Mouse (Mus musculus): Measurements from ENCODE around the gene Tmeff2. TPM values are rescaled to one million over a fixed set of nuclear protein-coding genes. Genes with fewer than 3 reads are reported as not detected.

Gene Tmeff2
- polyA plus RNA-seq, 1 experiment from 2014 or later = 1.7 TPM

GRCm38 (mm10) chr1:51189008-51189407, 288.6 kb downstream of the Tmeff2 start:
- Histone ChIP-seq H3K9me3 (replicated peaks; ENCODE audit: control insufficient read depth, low read length) (no peaks in the 10 kb centered on the region), H3K36me3 (ENCODE audit: control insufficient read depth, insufficient read depth, low read length) (no peaks in the 10 kb centered on the region), H3K4me3 (ENCODE audit: low read depth, low read length) (no peak overlapping the region), H3K4me1 (ENCODE audit: control insufficient read depth, insufficient read depth, low read length) (peaks cover 9% of the 10 kb centered on the region), H3K27ac (ENCODE audit: low read depth, low read length) (no peak overlapping the region), H3K27me3 (ENCODE audit: control insufficient read depth, insufficient read depth, low read length) (no peaks in the 10 kb centered on the region), H3K4me2 (no peak overlapping the region), H3K9ac (ENCODE audit: low read depth, low read length) (no peak overlapping the region)
- ATAC-seq (replicated peaks; ENCODE audit: insufficient number of reproducible peaks, low FRiP score, low TSS enrichment) = no peak
- 83% methylated on average over 5 of the region's 5 CpGs for WGBS (ENCODE audit: insufficient replicate concordance)

GRCm38 (mm10) chr1:51191253-51191652, 290.8 kb downstream of the Tmeff2 start:
- no peak overlapping the region for H3K27ac ChIP-seq (ENCODE audit: low read depth, low read length)
- no peaks in the 10 kb centered on the region for H3K36me3 ChIP-seq (ENCODE audit: control insufficient read depth, insufficient read depth, low read length)
- no peak overlapping the region for H3K9ac ChIP-seq (ENCODE audit: low read depth, low read length)
- ATAC-seq (replicated peaks; ENCODE audit: insufficient number of reproducible peaks, low FRiP score, low TSS enrichment) = no peak
- H3K4me1 ChIP-seq (ENCODE audit: control insufficient read depth, insufficient read depth, low read length) = peaks cover 9% of the 10 kb centered on the region
- H3K4me2 ChIP-seq = no peak overlapping the region
- no peak overlapping the region for H3K4me3 ChIP-seq (ENCODE audit: low read depth, low read length)
- no peaks in the 10 kb centered on the region for H3K9me3 ChIP-seq (replicated peaks; ENCODE audit: control insufficient read depth, low read length)
- no peaks in the 10 kb centered on the region for H3K27me3 ChIP-seq (ENCODE audit: control insufficient read depth, insufficient read depth, low read length)

GRCm38 (mm10) chr1:51191872-51192613, 291.6 kb downstream of the Tmeff2 start:
- 35% methylated on average over 6 of the region's 6 CpGs for WGBS (ENCODE audit: insufficient replicate concordance)
- Histone ChIP-seq H3K9ac (ENCODE audit: low read depth, low read length) (no peak overlapping the region), H3K4me1 (ENCODE audit: control insufficient read depth, insufficient read depth, low read length) (peaks cover 9% of the 10 kb centered on the region), H3K9me3 (replicated peaks; ENCODE audit: control insufficient read depth, low read length) (no peaks in the 10 kb centered on the region), H3K27ac (ENCODE audit: low read depth, low read length) (no peak overlapping the region), H3K4me2 (no peak overlapping the region), H3K27me3 (ENCODE audit: control insufficient read depth, insufficient read depth, low read length) (no peaks in the 10 kb centered on the region), H3K4me3 (ENCODE audit: low read depth, low read length) (no peak overlapping the region), H3K36me3 (ENCODE audit: control insufficient read depth, insufficient read depth, low read length) (no peaks in the 10 kb centered on the region)
- no peak for ATAC-seq (replicated peaks; ENCODE audit: insufficient number of reproducible peaks, low FRiP score, low TSS enrichment)

GRCm38 (mm10) chr1:51199088-51199830, 298.8 kb downstream of the Tmeff2 start:
- H3K9me3 ChIP-seq (replicated peaks; ENCODE audit: control insufficient read depth, low read length) = no peaks in the 10 kb centered on the region
- H3K36me3 ChIP-seq (ENCODE audit: control insufficient read depth, insufficient read depth, low read length) = no peaks in the 10 kb centered on the region
- no peak overlapping the region for H3K9ac ChIP-seq (ENCODE audit: low read depth, low read length)
- no peaks in the 10 kb centered on the region for H3K4me1 ChIP-seq (ENCODE audit: control insufficient read depth, insufficient read depth, low read length)
- 79% methylated on average over 11 of the region's 11 CpGs for WGBS (ENCODE audit: insufficient replicate concordance)
- H3K4me2 ChIP-seq = no peak overlapping the region
- H3K27me3 ChIP-seq (ENCODE audit: control insufficient read depth, insufficient read depth, low read length) = no peaks in the 10 kb centered on the region
- no peak overlapping the region for H3K4me3 ChIP-seq (ENCODE audit: low read depth, low read length)
- ATAC-seq (replicated peaks; ENCODE audit: insufficient number of reproducible peaks, low FRiP score, low TSS enrichment) = no peak
- H3K27ac ChIP-seq (ENCODE audit: low read depth, low read length) = no peak overlapping the region

- WGBS (ENCODE audit: insufficient replicate concordance) = 89% methylated on average over 3 of the region's 3 CpGs
- Histone ChIP-seq H3K27me3 (ENCODE audit: control insufficient read depth, insufficient read depth, low read length) (no peaks in the 10 kb centered on the region), H3K4me1 (ENCODE audit: control insufficient read depth, insufficient read depth, low read length) (no peaks in the 10 kb centered on the region), H3K9me3 (replicated peaks; ENCODE audit: control insufficient read depth, low read length) (no peaks in the 10 kb centered on the region), H3K27ac (ENCODE audit: low read depth, low read length) (no peak overlapping the region), H3K36me3 (ENCODE audit: control insufficient read depth, insufficient read depth, low read length) (no peaks in the 10 kb centered on the region), H3K4me3 (ENCODE audit: low read depth, low read length) (no peak overlapping the region), H3K4me2 (no peak overlapping the region), H3K9ac (ENCODE audit: low read depth, low read length) (no peak overlapping the region)
- no peak for ATAC-seq (replicated peaks; ENCODE audit: insufficient number of reproducible peaks, low FRiP score, low TSS enrichment)
Measured at GRCm38 (mm10) chr1:51199954-51200353, 299.5 kb downstream of the Tmeff2 start.

GRCm38 (mm10) chr1:51215631-51216030, 315.2 kb downstream of the Tmeff2 start:
- 75% methylated on average over 3 of the region's 3 CpGs for WGBS (ENCODE audit: insufficient replicate concordance)
- no peaks in the 10 kb centered on the region for H3K9me3 ChIP-seq (replicated peaks; ENCODE audit: control insufficient read depth, low read length)
- H3K4me2 ChIP-seq = no peak overlapping the region
- no peak overlapping the region for H3K9ac ChIP-seq (ENCODE audit: low read depth, low read length)
- H3K36me3 ChIP-seq (ENCODE audit: control insufficient read depth, insufficient read depth, low read length) = no peaks in the 10 kb centered on the region
- no peak overlapping the region for H3K4me3 ChIP-seq (ENCODE audit: low read depth, low read length)
- H3K27me3 ChIP-seq (ENCODE audit: control insufficient read depth, insufficient read depth, low read length) = no peaks in the 10 kb centered on the region
- no peaks in the 10 kb centered on the region for H3K4me1 ChIP-seq (ENCODE audit: control insufficient read depth, insufficient read depth, low read length)
- H3K27ac ChIP-seq (ENCODE audit: low read depth, low read length) = no peak overlapping the region
- ATAC-seq (replicated peaks; ENCODE audit: insufficient number of reproducible peaks, low FRiP score, low TSS enrichment) = no peak

- Histone ChIP-seq H3K9me3 (replicated peaks; ENCODE audit: control insufficient read depth, low read length) (no peaks in the 10 kb centered on the region), H3K27ac (ENCODE audit: low read depth, low read length) (no peak overlapping the region), H3K9ac (ENCODE audit: low read depth, low read length) (no peak overlapping the region), H3K36me3 (ENCODE audit: control insufficient read depth, insufficient read depth, low read length) (no peaks in the 10 kb centered on the region), H3K4me1 (ENCODE audit: control insufficient read depth, insufficient read depth, low read length) (no peaks in the 10 kb centered on the region), H3K27me3 (ENCODE audit: control insufficient read depth, insufficient read depth, low read length) (no peaks in the 10 kb centered on the region), H3K4me2 (no peak overlapping the region), H3K4me3 (ENCODE audit: low read depth, low read length) (no peak overlapping the region)
- no peak for ATAC-seq (replicated peaks; ENCODE audit: insufficient number of reproducible peaks, low FRiP score, low TSS enrichment)
- WGBS (ENCODE audit: insufficient replicate concordance) = 80% methylated on average over 5 of the region's 5 CpGs
Measured at GRCm38 (mm10) chr1:51216292-51217050, 316.0 kb downstream of the Tmeff2 start.

- no peak overlapping the region for H3K9ac ChIP-seq (ENCODE audit: low read depth, low read length)
- 93% methylated on average over 7 of the region's 7 CpGs for WGBS (ENCODE audit: insufficient replicate concordance)
- H3K4me2 ChIP-seq = no peak overlapping the region
- H3K9me3 ChIP-seq (replicated peaks; ENCODE audit: control insufficient read depth, low read length) = no peaks in the 10 kb centered on the region
- no peaks in the 10 kb centered on the region for H3K27me3 ChIP-seq (ENCODE audit: control insufficient read depth, insufficient read depth, low read length)
- H3K27ac ChIP-seq (ENCODE audit: low read depth, low read length) = no peak overlapping the region
- no peaks in the 10 kb centered on the region for H3K36me3 ChIP-seq (ENCODE audit: control insufficient read depth, insufficient read depth, low read length)
- ATAC-seq (replicated peaks; ENCODE audit: insufficient number of reproducible peaks, low FRiP score, low TSS enrichment) = no peak
- H3K4me1 ChIP-seq (ENCODE audit: control insufficient read depth, insufficient read depth, low read length) = no peaks in the 10 kb centered on the region
- no peak overlapping the region for H3K4me3 ChIP-seq (ENCODE audit: low read depth, low read length)
Measured at GRCm38 (mm10) chr1:51217227-51217626, 316.8 kb downstream of the Tmeff2 start.
